Mouse (Mus musculus): ENCODE data around the gene Vwa7. TPM values are rescaled to one million over a fixed set of nuclear protein-coding genes. Genes with fewer than 3 reads are reported as not detected.

Vwa7 gene
- polyA plus RNA-seq, 1 experiment from 2014 or later, result 0.15 TPM

DNA sequence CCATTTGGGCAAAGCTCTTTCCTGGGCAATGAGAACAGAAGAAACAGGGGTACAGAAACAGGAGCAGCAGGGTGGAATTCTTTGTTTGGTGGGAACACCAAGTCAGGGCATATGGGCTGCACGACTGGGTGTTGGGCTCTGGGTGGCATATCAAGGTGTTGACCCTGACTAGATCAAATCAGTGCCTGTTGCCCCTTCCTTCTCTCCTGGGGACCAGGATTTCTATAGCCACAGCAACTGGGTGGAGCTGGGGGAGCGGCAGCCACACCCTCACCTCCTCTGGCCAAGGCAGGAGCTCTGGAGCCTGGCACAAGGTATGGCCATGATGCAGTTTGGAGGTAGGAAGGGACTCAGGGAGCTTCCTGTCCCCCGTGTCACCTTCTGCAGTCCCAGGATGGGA is 1.8 kb downstream of the Vwa7 start:
- H3K4me3 ChIP-seq, result no peak overlapping the region
- peaks cover 12% of the 10 kb centered on the region for H3K4me1 ChIP-seq
- no peak overlapping the region; the same call in 1 of the 2 replicates for H3K27ac ChIP-seq
- peaks cover 52% of the 10 kb centered on the region for H3K36me3 ChIP-seq
- H3K9me3 ChIP-seq (replicated peaks), result no peaks in the 10 kb centered on the region
- WGBS, result 85% methylated on average over 3 of the region's 3 CpGs
- no peaks in the 10 kb centered on the region for H3K27me3 ChIP-seq (ENCODE audit: low read depth, poor library complexity, severe bottlenecking)
- DNase-seq (ENCODE audit: low spot score), result no peak

DNA sequence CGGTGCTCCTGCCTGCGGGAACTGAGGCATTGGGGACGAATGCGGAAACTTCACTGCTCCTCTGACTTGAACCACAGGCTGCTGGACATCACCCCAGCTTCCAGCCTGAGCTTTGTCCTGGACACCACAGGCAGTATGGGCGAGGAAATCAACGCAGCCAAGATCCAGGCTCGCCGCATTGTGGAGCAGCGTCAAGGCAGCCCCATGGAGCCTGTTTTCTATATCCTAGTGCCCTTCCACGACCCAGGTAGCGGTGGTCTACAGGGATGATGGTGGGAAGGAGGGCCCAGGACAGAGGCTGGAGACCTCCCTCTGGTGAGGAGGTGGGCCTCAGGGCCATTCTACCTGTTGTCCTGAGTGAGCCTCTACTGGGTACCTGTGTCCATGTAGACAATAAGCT is 3.5 kb downstream of the Vwa7 start:
- H3K4me3 ChIP-seq, result no peak overlapping the region
- H3K27ac ChIP-seq, result no peak overlapping the region
- DNase-seq (ENCODE audit: low spot score), result peak; percentile 30
- H3K9me3 ChIP-seq (replicated peaks), result no peaks in the 10 kb centered on the region
- H3K27me3 ChIP-seq (ENCODE audit: low read depth, poor library complexity, severe bottlenecking), result no peaks in the 10 kb centered on the region
- H3K36me3 ChIP-seq, result peaks cover 35% of the 10 kb centered on the region
- H3K4me1 ChIP-seq, result peaks cover 30% of the 10 kb centered on the region
- 78% methylated on average over 11 of the region's 11 CpGs for WGBS

DNA sequence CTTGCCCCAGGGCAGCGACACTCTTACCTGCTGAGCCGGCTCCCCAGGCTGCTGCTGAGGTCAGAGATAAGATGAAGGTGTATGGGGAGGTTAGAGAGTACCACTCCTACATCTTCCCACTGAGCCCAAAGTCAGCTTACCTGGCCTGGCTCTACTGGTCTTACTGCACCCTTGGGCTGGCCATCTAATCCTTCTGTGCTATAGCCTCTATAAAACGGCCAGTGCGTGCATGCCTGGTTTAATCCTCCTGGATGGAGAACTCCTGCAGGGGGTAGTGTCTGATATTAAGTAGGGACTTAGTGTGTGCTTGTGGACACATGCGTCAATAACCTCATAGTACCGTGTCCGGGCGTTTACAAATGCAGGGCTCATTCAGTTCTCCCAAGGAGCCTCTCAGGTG is 4.2 kb downstream of the Vwa7 start:
- 87% methylated on average over 8 of the region's 8 CpGs for WGBS
- Histone ChIP-seq H3K27me3 (ENCODE audit: low read depth, poor library complexity, severe bottlenecking) (no peaks in the 10 kb centered on the region), H3K27ac (no peak overlapping the region), H3K9me3 (replicated peaks) (no peaks in the 10 kb centered on the region), H3K4me1 (peaks cover 32% of the 10 kb centered on the region), H3K4me3 (no peak overlapping the region), H3K36me3 (peaks cover 29% of the 10 kb centered on the region)
- DNase-seq (ENCODE audit: low spot score), result peak; percentile 28

DNA sequence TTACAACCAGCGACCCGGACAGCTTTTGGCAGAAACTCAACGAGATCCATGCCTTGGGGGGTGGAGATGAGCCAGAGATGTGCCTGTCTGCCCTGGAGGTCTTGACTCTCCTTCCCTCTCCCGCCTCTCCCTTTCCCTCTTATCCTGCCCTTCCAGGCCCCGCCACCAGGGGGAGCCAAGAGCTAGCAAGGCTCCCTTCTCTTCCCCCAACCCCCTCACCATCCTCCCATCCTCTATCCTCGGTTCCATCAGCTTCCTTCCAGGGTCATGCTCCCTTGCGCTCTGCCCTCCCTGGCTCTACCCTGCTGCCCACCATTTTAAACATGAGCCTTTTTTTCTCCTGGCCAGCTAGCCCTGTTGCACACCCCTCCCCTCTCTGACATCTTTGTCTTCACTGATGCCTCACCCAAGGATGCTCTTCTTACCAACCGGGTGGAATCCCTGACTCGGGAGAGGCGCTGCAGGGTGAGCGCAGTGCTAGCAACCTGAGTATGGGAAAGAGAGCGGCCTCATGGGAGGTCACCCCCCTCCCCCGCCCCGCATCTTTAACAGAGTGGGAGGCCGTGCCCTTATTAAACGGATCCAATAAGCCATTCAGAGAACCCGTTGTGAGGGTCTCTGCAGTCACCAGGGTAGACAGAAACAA is 4.9 kb downstream of the Vwa7 start:
- WGBS, result 19% methylated on average over 17 of the region's 17 CpGs
- H3K9me3 ChIP-seq (replicated peaks), result no peaks in the 10 kb centered on the region
- DNase-seq (ENCODE audit: low spot score), result peak; percentile 95
- H3K27ac ChIP-seq, result peak overlapping the region; percentile 71
- no peaks in the 10 kb centered on the region for H3K27me3 ChIP-seq (ENCODE audit: low read depth, poor library complexity, severe bottlenecking)
- peaks cover 35% of the 10 kb centered on the region for H3K4me1 ChIP-seq
- H3K36me3 ChIP-seq, result peaks cover 21% of the 10 kb centered on the region
- H3K4me3 ChIP-seq, result peak overlapping the region; percentile 30

DNA sequence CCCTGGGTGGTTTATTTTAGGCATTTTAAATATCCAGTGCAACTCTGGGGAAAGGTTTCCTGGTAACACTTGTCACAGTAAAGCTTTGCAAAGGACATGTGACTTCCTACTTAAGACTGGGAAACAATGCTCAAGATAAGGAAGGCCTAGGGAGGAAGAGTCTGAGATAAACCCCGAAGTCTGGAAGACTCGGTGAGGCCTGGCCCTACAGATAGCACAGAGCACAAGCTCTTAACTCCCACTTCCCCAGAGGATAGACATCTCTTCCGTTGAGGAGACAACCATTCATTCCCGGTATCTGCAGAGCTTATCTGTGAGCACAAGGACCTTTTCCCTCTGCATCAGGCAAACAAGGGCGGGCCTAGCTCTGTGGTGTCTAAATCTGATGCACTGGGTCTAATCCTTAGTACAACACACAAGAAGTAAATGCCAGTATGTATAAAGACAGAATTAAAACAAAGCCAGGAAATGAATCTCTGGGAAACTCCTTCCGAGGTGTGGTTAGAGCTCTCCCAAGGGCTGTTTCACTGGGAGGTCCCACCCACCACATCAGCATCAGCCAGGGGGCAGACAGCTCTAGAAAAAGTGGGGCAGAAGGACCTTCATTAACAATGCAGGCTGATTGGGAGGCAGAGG is 5.6 kb downstream of the Vwa7 start:
- H3K4me3 ChIP-seq, result no peak overlapping the region; the same call in 1 of the 2 replicates
- peak; percentile 27 for DNase-seq (ENCODE audit: low spot score)

DNA sequence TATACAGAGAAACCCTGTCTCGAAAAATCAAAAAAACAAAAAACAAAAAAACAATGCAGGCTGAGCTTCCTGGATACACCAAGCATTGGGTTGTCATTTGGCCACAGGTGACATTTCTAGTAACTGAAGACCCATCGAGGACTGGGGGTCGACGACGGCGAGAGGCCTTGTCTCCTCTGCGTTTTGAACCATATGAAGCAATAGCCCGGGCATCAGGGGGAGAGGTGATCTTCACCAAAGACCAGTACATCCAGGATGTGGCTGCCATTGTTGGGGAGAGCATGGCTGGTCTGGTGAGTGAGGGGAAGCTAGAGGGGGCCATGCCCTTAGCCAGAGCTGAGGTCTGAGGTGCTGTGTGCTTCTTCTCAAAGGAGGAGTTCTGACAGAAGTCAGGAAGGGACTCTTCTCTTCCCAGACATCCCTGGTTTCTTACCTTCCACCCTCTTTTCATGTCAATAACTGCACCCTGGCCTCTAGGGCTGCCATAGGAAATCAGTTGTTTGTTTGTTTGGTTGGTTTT is 6.2 kb downstream of the Vwa7 start:
- H3K4me1 ChIP-seq, result peaks cover 45% of the 10 kb centered on the region
- peak; percentile 28 for DNase-seq (ENCODE audit: low spot score)
- peaks cover 8% of the 10 kb centered on the region for H3K36me3 ChIP-seq
- H3K4me3 ChIP-seq, result no peak overlapping the region
- H3K27ac ChIP-seq, result peak overlapping the region; percentile 21; the same call in 1 of the 2 replicates
- no peaks in the 10 kb centered on the region for H3K27me3 ChIP-seq (ENCODE audit: low read depth, poor library complexity, severe bottlenecking)
- H3K9me3 ChIP-seq (replicated peaks), result no peaks in the 10 kb centered on the region
- WGBS, result 96% methylated on average over 8 of the region's 8 CpGs

More for the DNA sequence above, 5.6 kb downstream of the Vwa7 start:
- Histone ChIP-seq H3K4me1 (peaks cover 39% of the 10 kb centered on the region), H3K27ac (0 out of 2 replicates have a peak overlapping the region, but pooled peaks have one; percentile 21), H3K27me3 (ENCODE audit: low read depth, poor library complexity, severe bottlenecking) (no peaks in the 10 kb centered on the region), H3K9me3 (replicated peaks) (no peaks in the 10 kb centered on the region), H3K36me3 (peaks cover 15% of the 10 kb centered on the region)
- 76% methylated on average over 6 of the region's 6 CpGs for WGBS

DNA sequence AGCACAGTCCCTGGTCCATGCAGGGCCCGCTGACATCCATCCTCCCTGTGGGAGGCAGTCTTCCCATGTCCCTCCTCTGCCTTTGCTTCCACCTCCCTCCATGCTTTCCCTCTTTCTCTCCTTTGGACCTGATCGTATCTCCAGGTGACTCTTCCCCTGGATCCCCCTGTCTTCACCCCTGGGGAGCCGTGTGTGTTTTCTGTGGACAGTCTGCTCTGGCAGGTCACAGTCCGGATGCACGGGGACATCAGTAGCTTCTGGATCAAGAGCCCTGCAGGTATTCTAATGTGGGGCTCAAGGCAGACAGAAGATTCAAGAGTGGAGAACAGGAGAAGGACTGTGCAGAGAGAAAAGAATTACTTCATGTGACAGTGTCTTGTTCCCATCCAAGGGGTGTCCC is 6.8 kb downstream of the Vwa7 start:
- Histone ChIP-seq H3K4me1 (peaks cover 46% of the 10 kb centered on the region), H3K4me3 (no peak overlapping the region), H3K27me3 (ENCODE audit: low read depth, poor library complexity, severe bottlenecking) (no peaks in the 10 kb centered on the region), H3K36me3 (peaks cover 3% of the 10 kb centered on the region), H3K27ac (peak overlapping the region; percentile 69; the same call in 1 of the 2 replicates), H3K9me3 (replicated peaks) (no peaks in the 10 kb centered on the region)
- 83% methylated on average over 5 of the region's 5 CpGs for WGBS
- no peak for DNase-seq (ENCODE audit: low spot score)

DNA sequence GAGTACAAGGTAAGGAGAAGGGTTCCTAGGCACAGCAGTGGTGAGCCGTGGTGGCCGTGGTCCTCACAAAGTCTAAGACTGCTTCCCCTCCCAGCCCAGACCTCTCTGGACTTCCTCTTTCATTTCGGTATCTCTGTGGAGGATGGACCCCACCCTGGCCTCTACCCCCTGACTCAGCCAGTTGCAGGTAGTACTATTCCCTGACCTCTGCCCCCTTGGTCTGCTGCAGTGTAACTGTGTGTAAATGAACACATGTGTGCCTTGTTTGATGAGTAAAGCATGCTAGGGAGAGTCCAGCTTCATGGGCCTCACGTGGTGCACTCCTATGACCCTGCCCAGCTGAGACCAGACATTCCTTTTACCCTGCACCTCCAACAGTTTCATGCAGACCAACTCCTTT is 7.4 kb downstream of the Vwa7 start:
- no peaks in the 10 kb centered on the region for H3K9me3 ChIP-seq (replicated peaks)
- peak; percentile 29 for DNase-seq (ENCODE audit: low spot score)
- no peaks in the 10 kb centered on the region for H3K27me3 ChIP-seq (ENCODE audit: low read depth, poor library complexity, severe bottlenecking)
- no peaks in the 10 kb centered on the region for H3K36me3 ChIP-seq
- WGBS, result 78% methylated on average over 4 of the region's 4 CpGs
- peaks cover 46% of the 10 kb centered on the region for H3K4me1 ChIP-seq
- 0 out of 2 replicates have a peak overlapping the region, but pooled peaks have one; percentile 4 for H3K4me3 ChIP-seq
- H3K27ac ChIP-seq, result peak overlapping the region; percentile 69

DNA sequence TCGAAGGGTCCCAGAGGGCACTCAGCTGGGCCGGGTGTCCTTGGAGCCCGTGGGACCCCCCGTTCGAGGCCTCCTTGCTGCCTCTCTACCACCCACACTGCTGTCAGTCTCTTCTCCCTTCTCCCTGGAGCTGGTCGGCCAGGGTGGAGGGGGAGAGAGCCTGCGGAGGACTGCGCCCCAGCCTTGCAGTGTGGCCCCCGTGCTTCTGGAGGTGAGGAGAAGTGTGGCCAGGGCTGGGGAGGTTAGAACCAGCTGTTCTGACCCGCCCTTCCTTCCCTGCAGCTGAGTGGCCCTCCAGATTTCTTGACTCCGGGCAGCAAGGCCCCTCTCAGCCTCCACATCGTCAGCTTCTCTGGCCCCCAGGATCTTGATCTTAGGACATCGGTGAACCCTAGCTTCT is 7.9 kb downstream of the Vwa7 start:
- H3K9me3 ChIP-seq (replicated peaks), result no peaks in the 10 kb centered on the region
- 73% methylated on average over 13 of the region's 13 CpGs for WGBS
- H3K27me3 ChIP-seq (ENCODE audit: low read depth, poor library complexity, severe bottlenecking), result no peaks in the 10 kb centered on the region
- H3K36me3 ChIP-seq, result no peaks in the 10 kb centered on the region
- peak overlapping the region; percentile 69 for H3K27ac ChIP-seq
- no peak overlapping the region for H3K4me3 ChIP-seq
- H3K4me1 ChIP-seq, result peaks cover 51% of the 10 kb centered on the region
- peak; percentile 28 for DNase-seq (ENCODE audit: low spot score)

DNA sequence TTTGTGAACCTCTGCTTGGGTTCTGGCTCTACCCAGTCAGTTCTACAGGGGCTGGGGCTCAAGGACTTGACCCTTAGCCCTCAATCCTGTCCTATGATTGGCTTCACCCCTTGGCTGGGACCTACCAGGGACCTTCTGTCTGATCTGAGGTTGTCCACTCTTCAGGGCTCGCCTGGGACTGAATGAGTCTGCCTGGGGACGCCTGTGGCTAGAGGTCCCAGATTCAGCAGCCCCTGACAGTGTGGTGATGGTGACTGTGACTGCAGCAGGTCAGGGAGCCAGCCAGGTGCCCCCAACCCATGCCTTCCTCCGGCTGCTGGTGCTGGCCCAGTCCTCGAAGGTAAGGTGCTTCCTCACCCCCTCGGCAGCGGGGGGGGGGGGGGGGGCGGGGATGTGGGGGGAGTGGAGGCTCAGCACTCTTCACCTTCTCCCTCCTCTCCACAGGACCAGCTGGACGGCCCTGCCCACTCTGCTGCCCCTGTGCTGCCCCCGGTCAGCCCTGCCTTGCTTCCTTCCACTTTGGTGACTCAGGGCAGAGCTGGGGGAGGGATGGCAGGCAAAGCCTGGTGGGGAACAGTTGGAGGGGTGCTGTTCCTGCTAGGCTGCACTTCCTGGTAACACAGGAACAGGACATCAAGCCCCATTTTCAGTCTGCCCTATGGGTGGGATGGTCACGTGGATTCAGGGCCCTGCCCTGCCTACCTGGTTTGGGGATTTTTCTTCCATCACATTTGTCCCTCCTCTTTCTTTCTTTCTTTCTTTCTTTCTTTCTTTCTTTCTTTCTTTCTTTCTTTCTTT is 8.5 kb downstream of the Vwa7 start:
- Histone ChIP-seq H3K4me3 (no peak overlapping the region), H3K4me1 (peaks cover 58% of the 10 kb centered on the region), H3K27me3 (ENCODE audit: low read depth, poor library complexity, severe bottlenecking) (no peaks in the 10 kb centered on the region), H3K36me3 (no peaks in the 10 kb centered on the region), H3K27ac (peak overlapping the region; percentile 69), H3K9me3 (replicated peaks) (no peaks in the 10 kb centered on the region)
- 64% methylated on average over 10 of the region's 10 CpGs for WGBS
- DNase-seq (ENCODE audit: low spot score), result no peak

DNA sequence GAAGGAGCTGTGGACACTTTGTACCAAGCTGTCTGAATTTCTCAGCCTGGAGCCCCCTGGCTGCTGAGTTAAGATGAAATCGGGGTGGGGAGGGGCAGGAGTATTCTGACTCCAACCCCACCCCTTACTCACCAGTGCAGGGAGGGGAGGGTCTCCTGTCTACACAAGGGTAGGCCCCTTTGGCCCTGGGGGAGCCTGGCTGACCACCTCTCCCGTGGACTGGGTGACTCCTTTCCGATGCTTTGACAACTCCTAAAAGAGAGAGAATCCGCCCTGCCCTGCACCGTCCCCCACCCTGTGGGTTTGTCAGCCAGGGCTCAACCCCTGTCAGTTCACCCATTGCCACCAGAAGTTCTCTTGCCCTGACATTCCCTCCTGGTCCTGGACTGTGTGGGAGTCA is 9.8 kb downstream of the Vwa7 start:
- Histone ChIP-seq H3K4me1 (peaks cover 63% of the 10 kb centered on the region), H3K27ac (0 out of 2 replicates have a peak overlapping the region, but pooled peaks have one; percentile 71), H3K4me3 (no peak overlapping the region), H3K36me3 (no peaks in the 10 kb centered on the region), H3K9me3 (replicated peaks) (no peaks in the 10 kb centered on the region), H3K27me3 (ENCODE audit: low read depth, poor library complexity, severe bottlenecking) (peaks cover 3% of the 10 kb centered on the region; the same call in 1 of the 2 replicates)
- 88% methylated on average over 5 of the region's 5 CpGs for WGBS
- DNase-seq (ENCODE audit: low spot score), result peak; percentile 29

DNA sequence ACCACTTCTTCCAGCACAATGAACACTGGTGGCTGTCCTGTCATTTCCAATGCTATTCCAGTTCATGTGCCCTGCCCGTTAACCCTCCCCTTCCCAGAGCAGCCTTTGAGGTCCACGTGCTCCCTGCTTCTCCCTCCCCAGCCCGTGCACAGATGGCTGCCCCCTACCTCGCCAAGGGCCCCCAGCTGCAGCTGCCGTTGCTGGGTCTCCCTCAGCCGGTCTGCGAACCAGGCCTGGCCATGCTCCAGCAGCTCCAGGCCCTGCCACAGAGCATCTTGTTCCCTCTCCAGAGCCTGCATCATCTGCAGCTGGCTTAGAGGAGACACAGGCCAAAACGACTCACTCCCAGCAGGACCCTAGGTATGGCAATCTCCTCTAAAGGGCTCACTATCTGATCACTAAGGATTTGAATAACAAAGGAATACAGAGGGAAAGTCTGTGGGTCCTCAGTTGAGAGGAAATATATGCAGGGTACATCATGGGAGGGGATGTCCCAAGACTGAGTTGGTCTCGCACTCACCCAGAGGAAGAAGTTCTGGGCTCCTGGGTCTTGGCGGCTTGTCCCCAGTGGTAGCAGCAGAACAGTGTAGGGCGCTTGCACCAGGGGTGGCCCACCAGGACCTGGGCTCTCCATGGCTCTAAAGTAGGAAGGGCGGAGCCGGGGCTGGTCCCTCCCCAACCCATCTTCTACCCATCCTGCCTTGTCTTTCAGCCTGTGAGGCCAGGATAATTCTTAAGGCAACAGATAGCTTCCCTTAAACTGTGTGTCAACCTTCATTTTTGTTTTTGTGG is 11.1 kb downstream of the Vwa7 start, which contains the start of gene Sapcd1:
Gene Sapcd1, minus strand, starts transcription at position 740 of the 792 bp plus-strand sequence.
- Histone ChIP-seq H3K27ac (peak within 1 kb of the TSS; percentile 71), H3K4me3 (peak within 1 kb of the TSS; percentile 11; the same call in 1 of the 2 replicates), H3K9me3 (replicated peaks) (no peaks in the 10 kb centered on the region), H3K36me3 (no peaks in the 10 kb centered on the region), H3K4me1 (peaks cover 53% of the 10 kb centered on the region), H3K27me3 (ENCODE audit: low read depth, poor library complexity, severe bottlenecking) (peaks cover 4% of the 10 kb centered on the region; the same call in 1 of the 2 replicates)
- DNase-seq (ENCODE audit: low spot score), result peak; percentile 46
- 44% methylated on average over 13 of the region's 13 CpGs for WGBS
